Mouse (Mus musculus): Measurements from ENCODE around the gene Polr2i.

- TF ChIP-seq HCFC1 (IDR thresholded peaks at IDR 0.05; ENCODE audit: borderline replicate concordance, insufficient read depth, low read length) (no peak), ZNF384 (IDR thresholded peaks at IDR 0.05; ENCODE audit: low read depth, low read length) (no peak), CHD2 (IDR thresholded peaks at IDR 0.05; ENCODE audit: low read depth, low read length) (no peak), ZC3H11A (IDR thresholded peaks at IDR 0.05; ENCODE audit: borderline replicate concordance, low read depth, low read length) (no peak), MAFK (IDR thresholded peaks at IDR 0.05; ENCODE audit: insufficient read depth, low read depth, low read length) (no peak)
These were observed 27.4 kb upstream of the Polr2i start for GRCm38 (mm10) chr7:30204380-30204779.

All from ES-E14 (cell line).